Mouse (Mus musculus) embryonic facial prominence, embryonic 11.5 days (tissue): ENCODE measurements at regions not wholly inside any gene's neighbourhood (a gene's known extent, or its start where the extent isn't known, plus 50 kb on each side); places are given as distances from the start of the nearest gene placed in this dataset.

Experiments used
- ATAC-seq: fragments of 200-750 bp; cut with Nextera tagmentation; replicated peaks from 2 replicates; pipeline ENCODE4 v1.8.0; 2017; ENCODE audit warnings: low read depth; ENCODE audit not compliant: insufficient number of reproducible peaks, low FRiP score, low TSS enrichment
- DNase-seq: peaks from one replicate; pipeline ENCODE4 v3.0.0-alpha.2; 2015; ENCODE audit warnings: low spot score
- H3K27ac ChIP-seq: fragments of 300-500 bp; sonication (generic); replicated peaks from 2 replicates; pipeline ENCODE4 v1.5.1; 2014; ENCODE audit warnings: mild to moderate bottlenecking, low read depth, low read length, control low read depth
- H3K27me3 ChIP-seq: fragments of 300-500 bp; sonication (generic); 2 replicates; pipeline ENCODE4 v1.6.1; 2014; ENCODE audit warnings: mild to moderate bottlenecking, low read length, moderate library complexity, mixed read lengths; ENCODE audit not compliant: control insufficient read depth, insufficient read depth
- H3K36me3 ChIP-seq: fragments of 300-500 bp; sonication (generic); replicated peaks from 2 replicates; pipeline ENCODE4 v1.6.1; 2014; ENCODE audit warnings: low read depth, mild to moderate bottlenecking, low read length, moderate library complexity, mixed read lengths; ENCODE audit not compliant: control insufficient read depth, insufficient read depth
- H3K4me1 ChIP-seq: fragments of 300-500 bp; sonication (generic); 2 replicates; pipeline ENCODE4 v1.6.1; 2014; ENCODE audit warnings: low read length, mixed read lengths; ENCODE audit not compliant: control insufficient read depth, insufficient read depth
- H3K4me2 ChIP-seq: fragments of 300-500 bp; sonication (generic); 2 replicates; pipeline ENCODE4 v1.6.1; 2014; ENCODE audit warnings: low read depth, mild to moderate bottlenecking, control low read depth, low read length, moderate library complexity
- H3K4me3 ChIP-seq: fragments of 300-500 bp; sonication (generic); 2 replicates; pipeline ENCODE4 v1.5.1; 2014; ENCODE audit warnings: low read depth, low read length, control low read depth
- H3K9ac ChIP-seq: fragments of 300-500 bp; sonication (generic); replicated peaks from 2 replicates; pipeline ENCODE4 v1.6.1; 2014; ENCODE audit warnings: mild to moderate bottlenecking, control low read depth, low read length
- H3K9me3 ChIP-seq: fragments of 300-500 bp; sonication (generic); replicated peaks from 2 replicates; pipeline ENCODE4 v1.6.1; 2016; ENCODE audit warnings: mild to moderate bottlenecking, low read length, inconsistent platforms, mixed read lengths; ENCODE audit not compliant: control insufficient read depth
- WGBS: fragments of 180-500 bp; shearing (Covaris S2); extraction: QIAGEN DNeasy Blood & Tissue Kit; methylation state at CpG from one replicate; pipeline ENCODE4 v1.1.7; 2014; 5-methylcytosine and 5-hydroxymethylcytosine counted together

DNA sequence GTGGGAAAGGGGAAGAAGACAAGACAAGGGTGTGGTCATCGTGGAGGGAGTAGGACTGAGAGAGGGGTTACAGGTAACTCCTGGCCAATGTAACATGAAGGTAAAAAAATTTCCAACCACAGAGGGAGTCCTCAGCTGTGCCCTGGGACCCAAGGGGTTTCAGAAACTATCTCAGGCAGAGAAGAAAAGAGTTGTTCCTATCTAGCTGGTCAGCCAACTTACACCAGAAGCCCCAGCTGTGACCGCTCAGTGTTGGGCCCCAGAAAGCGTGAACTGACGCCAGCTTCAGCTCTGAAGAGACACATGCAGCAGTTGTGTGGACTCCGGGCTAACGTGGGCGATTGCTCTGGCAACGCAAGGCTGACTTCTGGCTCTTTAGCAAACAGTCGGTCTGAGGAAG, 52.2 kb downstream of the Rhob start:
- no peaks in the 10 kb centered on the region; the same call in 1 of the 2 replicates for H3K4me1 ChIP-seq
- no peaks in the 10 kb centered on the region for H3K27me3 ChIP-seq
- 81% methylated on average over 9 of the region's 9 CpGs for WGBS
- H3K9ac ChIP-seq, result no peak overlapping the region
- H3K36me3 ChIP-seq, result no peaks in the 10 kb centered on the region
- no peak overlapping the region for H3K27ac ChIP-seq
- ATAC-seq (no peak), DNase-seq (no peak)
- no peak overlapping the region for H3K4me2 ChIP-seq
- H3K9me3 ChIP-seq, result no peaks in the 10 kb centered on the region
- no peak overlapping the region for H3K4me3 ChIP-seq

DNA sequence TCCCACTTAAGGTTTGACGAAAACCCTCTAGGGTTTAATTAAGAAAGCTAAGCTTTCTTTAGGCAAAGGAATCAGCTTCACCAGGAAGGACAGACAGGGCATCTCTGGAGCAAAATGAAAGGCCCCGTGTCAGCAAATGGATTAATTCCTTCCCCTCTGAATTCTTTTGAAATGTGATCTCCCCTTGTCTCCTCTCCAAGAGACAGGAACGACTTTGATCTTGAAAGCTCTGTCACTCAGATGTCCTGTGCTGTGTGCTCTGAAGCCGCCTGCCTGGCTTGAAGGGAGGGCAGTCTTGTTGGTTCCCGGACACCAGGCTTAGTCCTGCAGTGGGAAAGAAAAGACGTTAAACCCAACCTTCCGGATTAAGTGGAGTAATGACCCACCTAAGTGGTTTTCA, 52.8 kb downstream of the Rhob start:
- Histone ChIP-seq H3K4me3 (no peak overlapping the region), H3K36me3 (no peaks in the 10 kb centered on the region), H3K4me1 (no peaks in the 10 kb centered on the region; the same call in 1 of the 2 replicates), H3K9me3 (no peaks in the 10 kb centered on the region), H3K9ac (no peak overlapping the region), H3K27ac (no peak overlapping the region), H3K27me3 (no peaks in the 10 kb centered on the region), H3K4me2 (no peak overlapping the region)
- 6% methylated on average over 7 of the region's 7 CpGs for WGBS
- ATAC-seq (no peak), DNase-seq (peak; percentile 35)

DNA sequence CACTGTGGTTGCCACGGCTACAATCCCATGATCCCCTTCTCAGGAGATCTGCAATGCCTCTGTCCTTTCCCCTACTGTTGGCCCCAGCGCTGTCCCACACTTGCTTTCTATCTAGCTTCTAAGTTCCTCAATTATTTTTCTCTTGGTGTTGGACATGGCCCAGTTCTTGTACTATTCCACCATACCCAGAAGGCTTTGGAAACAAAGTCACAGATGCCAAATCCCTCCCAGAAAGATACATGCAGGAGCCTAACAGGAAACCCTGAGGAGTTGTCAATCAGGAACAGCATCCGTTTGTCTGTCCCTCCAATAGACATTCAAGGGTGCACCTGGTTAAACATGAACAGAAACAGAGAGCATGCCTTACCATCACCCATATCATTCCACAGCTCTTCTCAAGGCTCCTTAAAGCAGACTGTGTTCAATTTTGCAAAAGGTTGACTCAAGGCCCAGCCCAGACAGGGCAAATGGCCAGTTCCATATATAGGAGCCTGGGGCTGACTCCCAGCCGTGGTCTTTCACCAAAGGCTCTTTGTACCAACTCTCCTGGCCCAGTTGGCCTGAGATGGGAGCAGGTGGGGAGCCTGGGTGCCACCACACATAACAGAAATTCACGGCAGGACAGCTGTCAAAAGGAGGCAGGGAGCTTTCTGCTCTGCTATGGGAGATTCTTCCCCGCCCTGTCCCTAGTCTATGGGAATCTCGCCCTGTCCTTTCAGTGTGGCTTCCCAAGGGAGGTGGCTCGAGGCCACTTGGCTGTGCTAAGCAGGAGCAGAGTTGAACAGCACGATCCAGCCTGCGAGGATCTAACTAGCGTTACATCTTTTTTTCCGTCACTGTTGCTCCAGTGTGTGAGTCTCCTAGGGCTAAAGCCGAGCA, 54.6 kb downstream of the Rhob start:
- H3K4me2 ChIP-seq, result no peak overlapping the region

DNA sequence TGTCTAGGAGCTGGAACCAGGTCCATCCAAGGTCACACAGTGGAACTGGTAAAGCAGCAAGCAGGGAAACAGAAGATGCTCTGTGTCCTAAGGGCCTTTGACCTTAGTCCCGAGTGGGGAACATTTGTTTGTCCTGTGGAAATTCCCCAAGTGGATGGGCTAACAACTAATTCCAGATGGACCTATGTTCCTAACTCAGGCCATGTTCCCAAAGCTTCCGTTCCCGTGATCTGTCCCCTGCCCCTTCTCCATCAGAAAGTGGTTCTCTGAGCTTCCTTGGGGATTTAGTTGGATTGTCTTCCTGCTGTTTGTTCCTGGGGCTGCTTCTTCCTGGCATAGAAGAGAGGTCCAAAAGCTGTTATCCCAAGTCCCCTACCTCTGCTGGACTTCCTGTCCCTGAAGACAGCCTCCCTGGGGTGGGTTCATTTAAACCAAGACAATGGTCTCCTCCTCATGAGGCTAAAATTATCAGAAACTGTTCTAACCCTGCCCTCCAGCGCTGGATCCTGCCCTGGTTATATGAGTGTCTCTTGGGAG, 55.8 kb downstream of the Rhob start:
- H3K9me3 ChIP-seq, result no peaks in the 10 kb centered on the region
- H3K4me1 ChIP-seq, result no peaks in the 10 kb centered on the region; the same call in 1 of the 2 replicates
- no peak overlapping the region for H3K9ac ChIP-seq
- no peaks in the 10 kb centered on the region for H3K36me3 ChIP-seq
- no peak for DNase-seq
- no peaks in the 10 kb centered on the region for H3K27me3 ChIP-seq
- 51% methylated on average over 4 of the region's 4 CpGs for WGBS
- no peak overlapping the region for H3K4me3 ChIP-seq
- H3K27ac ChIP-seq, result no peak overlapping the region
- H3K4me2 ChIP-seq, result no peak overlapping the region
- no peak for ATAC-seq

More for the DNA sequence above, 54.6 kb downstream of the Rhob start:
- no peaks in the 10 kb centered on the region for H3K36me3 ChIP-seq
- no peaks in the 10 kb centered on the region; the same call in 1 of the 2 replicates for H3K4me1 ChIP-seq
- no peak overlapping the region for H3K27ac ChIP-seq
- H3K9ac ChIP-seq, result no peak overlapping the region
- DNase-seq (no peak), ATAC-seq (no peak)
- H3K9me3 ChIP-seq, result no peaks in the 10 kb centered on the region
- no peaks in the 10 kb centered on the region for H3K27me3 ChIP-seq
- H3K4me3 ChIP-seq, result no peak overlapping the region
- 81% methylated on average over 13 of the region's 13 CpGs for WGBS

DNA sequence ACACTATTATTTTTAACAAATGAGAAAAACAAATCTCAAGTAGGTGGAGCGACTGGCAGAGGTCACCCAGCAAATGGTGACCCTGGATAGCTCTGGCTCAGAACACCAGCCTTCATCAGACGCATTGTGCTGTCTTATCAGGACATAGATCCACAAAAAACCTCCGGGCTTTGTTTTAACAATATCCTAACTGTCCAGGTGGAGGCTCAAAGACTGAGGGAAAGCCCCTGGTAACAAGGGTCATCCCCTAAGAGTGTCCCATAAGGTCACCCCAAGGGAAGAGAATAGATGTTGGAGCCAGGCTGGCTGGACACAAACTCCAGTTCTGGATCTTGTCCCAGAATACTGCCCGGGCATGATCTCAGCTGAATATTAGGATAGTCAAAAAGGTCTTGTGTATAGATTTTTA, 56.6 kb downstream of the Rhob start:
- Histone ChIP-seq H3K4me3 (no peak overlapping the region), H3K36me3 (no peaks in the 10 kb centered on the region), H3K4me2 (no peak overlapping the region), H3K4me1 (no peaks in the 10 kb centered on the region; the same call in 1 of the 2 replicates), H3K27me3 (no peaks in the 10 kb centered on the region), H3K9ac (no peak overlapping the region), H3K9me3 (no peaks in the 10 kb centered on the region), H3K27ac (no peak overlapping the region)
- no peak for ATAC-seq
- WGBS, result 67% methylated on average over 4 of the region's 4 CpGs
- no peak for DNase-seq

DNA sequence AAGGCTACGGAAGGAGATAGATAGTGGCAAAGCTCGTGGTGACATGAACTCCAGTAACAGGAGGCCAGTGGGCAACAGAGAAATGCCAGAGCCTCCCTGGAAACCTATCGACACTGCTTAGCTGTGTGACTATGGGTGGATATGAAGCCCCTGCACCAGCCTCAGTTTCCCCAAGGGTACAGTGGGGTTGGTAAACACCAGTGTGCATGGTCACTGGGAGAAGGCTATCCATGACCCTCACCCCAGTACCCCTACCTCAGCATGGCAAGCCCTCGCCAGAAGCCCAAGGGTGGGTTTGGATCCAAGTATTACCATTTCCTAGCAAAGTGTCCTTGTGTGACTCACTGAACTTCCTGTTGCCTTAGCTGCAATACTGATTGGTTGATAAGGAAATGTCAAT, 58.5 kb downstream of the Rhob start:
- Histone ChIP-seq H3K27me3 (no peaks in the 10 kb centered on the region), H3K36me3 (no peaks in the 10 kb centered on the region), H3K4me2 (no peak overlapping the region), H3K9ac (no peak overlapping the region), H3K4me1 (peaks cover 3% of the 10 kb centered on the region; the same call in 1 of the 2 replicates), H3K9me3 (no peaks in the 10 kb centered on the region), H3K27ac (no peak overlapping the region), H3K4me3 (no peak overlapping the region)
- 92% methylated on average over 4 of the region's 4 CpGs for WGBS
- ATAC-seq (no peak), DNase-seq (no peak)

DNA sequence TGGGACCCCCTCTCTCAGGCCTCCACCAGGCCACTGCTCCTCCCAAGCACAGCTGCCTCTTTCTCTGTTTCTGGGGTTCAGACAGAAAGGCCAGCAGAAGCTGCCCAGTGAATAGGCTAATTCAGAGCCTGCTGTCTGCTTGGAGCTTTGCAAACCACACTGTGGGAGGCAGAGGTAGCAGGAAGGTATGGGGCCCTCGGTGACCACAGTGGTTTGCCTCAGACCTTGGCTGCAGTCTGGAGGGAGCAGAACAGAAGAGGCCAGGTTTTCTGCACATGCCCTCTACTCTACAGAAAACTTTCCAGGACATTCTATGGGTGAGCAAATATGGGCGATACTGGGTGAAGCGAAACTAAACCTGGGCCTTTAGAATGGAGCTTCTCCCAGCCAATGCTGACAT, 59.4 kb downstream of the Rhob start:
- H3K27ac ChIP-seq, result no peak overlapping the region
- WGBS, result 78% methylated on average over 3 of the region's 3 CpGs

DNA sequence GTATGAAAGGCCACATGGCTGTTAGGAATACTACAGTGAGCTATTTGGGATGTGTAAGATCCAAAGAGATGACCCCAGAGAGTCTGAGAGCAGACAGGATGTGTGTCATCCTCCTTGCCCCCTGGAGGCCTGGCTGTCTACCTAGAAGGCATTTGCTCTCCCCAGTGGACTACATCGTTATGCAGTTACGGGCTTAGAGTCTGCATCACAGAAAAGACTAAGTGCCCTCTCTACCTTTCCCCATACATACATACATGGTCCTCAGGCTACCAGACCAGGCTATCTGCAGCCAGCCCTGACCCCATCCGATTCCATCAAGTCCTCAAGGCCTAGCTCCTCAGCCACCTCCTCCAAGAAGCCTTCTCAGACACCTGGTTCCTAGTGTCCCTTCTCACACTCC, 59.9 kb downstream of the Rhob start:
- Histone ChIP-seq H3K4me2 (no peak overlapping the region), H3K9me3 (no peaks in the 10 kb centered on the region), H3K36me3 (no peaks in the 10 kb centered on the region), H3K27me3 (no peaks in the 10 kb centered on the region), H3K9ac (no peak overlapping the region), H3K27ac (no peak overlapping the region), H3K4me1 (peaks cover 3% of the 10 kb centered on the region; the same call in 1 of the 2 replicates), H3K4me3 (no peak overlapping the region)
- no peak for DNase-seq
- no peak for ATAC-seq
- WGBS, result 81% methylated on average over 3 of the region's 3 CpGs

More for the DNA sequence above, 59.4 kb downstream of the Rhob start:
- Histone ChIP-seq H3K36me3 (no peaks in the 10 kb centered on the region), H3K4me1 (peaks cover 3% of the 10 kb centered on the region; the same call in 1 of the 2 replicates), H3K9ac (no peak overlapping the region), H3K4me2 (no peak overlapping the region), H3K4me3 (no peak overlapping the region), H3K27me3 (no peaks in the 10 kb centered on the region), H3K9me3 (no peaks in the 10 kb centered on the region)
- DNase-seq, result no peak
- ATAC-seq, result no peak
